Mouse (Mus musculus) spleen, adult 2 months (tissue): ENCODE measurements around the gene Pacsin1.

Experiments used
- CTCF ChIP-seq: fragments of 200-500 bp; IDR thresholded peaks from 2 replicates; pipeline ENCODE4 v1.5.1; 2011; ENCODE audit warnings: mild to moderate bottlenecking, inconsistent platforms; ENCODE audit not compliant: insufficient read depth, insufficient read length, insufficient replicate concordance; ENCODE audit errors: extremely low read depth
- POLR2A ChIP-seq: fragments of 200-500 bp; IDR thresholded peaks from 2 replicates; pipeline ENCODE4 v1.6.1; 2011; ENCODE audit warnings: low read depth, low read length, inconsistent platforms

GRCm38 (mm10) chr17:27734344-27735073 is 79.2 kb downstream of the Pacsin1 start:
- TF ChIP-seq POLR2A (no peak), CTCF (no peak)
